Comparison of ENCODE assay signal across 18 mouse cellular contexts in genomic region chr3:3310811-3311210, GRCm38 (mm10).
DNase-seq lines count a peak whose midpoint lies in the region; ATAC-seq and TF ChIP-seq lines count a peak whose summit lies in the region.
"Had no signal": no experiment of that assay in that cellular context is flagged by ENCODE, and none has a peak within 500 bp of the region (broad histone marks: within the 10 kb centered on the region; RNA-seq: fewer than 3 reads in every experiment).

No protein-coding gene starts in this region.

- peak; percentile 2 for DNase-seq in forebrain, postnatal 0 days
- DNase-seq in forebrain, embryonic 11.5 days (ENCODE audit: low spot score): no peak
- DNase-seq in left cerebral cortex, adult 2 months (ENCODE audit: extremely low spot score in 1 of 2, low spot score in 2 of 2): no peak
- DNase-seq in left cerebral cortex, adult 9 months (ENCODE audit: low spot score in 2 of 2): no peak
- DNase-seq in CH12.LX (ENCODE audit: extremely low read depth): peak; percentile 38
- peak; percentile 42 for DNase-seq in brain, embryonic 14.5 days (ENCODE audit: low read depth)
- no peak for DNase-seq in gastrocnemius, postnatal 14 days
- DNase-seq in gastrocnemius, postnatal 36 days: no peak
- DNase-seq: adrenal gland, postnatal 36 days; gastrocnemius, adult 2 months; kidney, postnatal 14 days; liver, embryonic 13.5 days; thymus, postnatal 4 days had no signal

- no peak for TF ChIP-seq EP300 in CH12.LX (IDR thresholded peaks at IDR 0.05; ENCODE audit: low read length)

- 27% methylated on average over 1 of the region's 1 CpGs for WGBS in forebrain, postnatal 0 days
- 46% methylated on average over 1 of the region's 1 CpGs for WGBS in forebrain, embryonic 11.5 days

- no peaks in the 10 kb centered on the region for H3K4me1 ChIP-seq in forebrain, postnatal 0 days (ENCODE audit: insufficient read depth)
- no peaks in the 10 kb centered on the region for H3K4me1 ChIP-seq in forebrain, embryonic 11.5 days (replicated peaks; ENCODE audit: control insufficient read depth, insufficient read depth, low read length)
- no peaks in the 10 kb centered on the region for H3K4me1 ChIP-seq in CH12.LX (ENCODE audit: control insufficient read depth in 1 of 2, insufficient read depth in 2 of 2)
- H3K4me1 ChIP-seq: forebrain, embryonic 15.5 days; limb, embryonic 10.5 days; liver, embryonic 13.5 days; megakaryocyte, embryonic 14.5 days; neural tube, embryonic 15.5 days had no signal

- dilution Hi-C loops in CH12.LX (cut with MboI; ENCODE audit: extremely low pct_ligation_motif_present, extremely low pct_unique_long_range_greater_than_20kb, low sequenced_read_pairs): no loop called here

- in situ Hi-C loops in CH12.LX (cut with MboI; ENCODE audit: low pct_ligation_motif_present, low pct_unique_long_range_greater_than_20kb, low sequenced_read_pairs): no loop called here

- no peaks in the 10 kb centered on the region for H3K36me3 ChIP-seq in forebrain, postnatal 0 days (ENCODE audit: insufficient read depth)
- H3K36me3 ChIP-seq in forebrain, embryonic 11.5 days (ENCODE audit: control insufficient read depth, insufficient read depth, low read length): no peaks in the 10 kb centered on the region
- no peaks in the 10 kb centered on the region for H3K36me3 ChIP-seq in CH12.LX (replicated peaks in 1 of 2; ENCODE audit: control insufficient read depth in 1 of 2, insufficient read depth in 1 of 2, low read length in 1 of 2)
- H3K36me3 ChIP-seq: forebrain, embryonic 15.5 days; limb, embryonic 10.5 days; liver, embryonic 13.5 days; neural tube, embryonic 15.5 days had no signal

- H3K4me2 ChIP-seq in forebrain, postnatal 0 days (ENCODE audit: low read depth): no peak overlapping the region
- H3K4me2 ChIP-seq in forebrain, embryonic 11.5 days (ENCODE audit: low read depth, low read length, severe bottlenecking): no peak overlapping the region
- H3K4me2 ChIP-seq in CH12.LX (ENCODE audit: insufficient read depth, low read depth, poor library complexity, severe bottlenecking): no peak overlapping the region
- H3K4me2 ChIP-seq: forebrain, embryonic 15.5 days; liver, embryonic 13.5 days; neural tube, embryonic 15.5 days had no signal

- TF ChIP-seq CTCF in forebrain, postnatal 0 days (IDR thresholded peaks at IDR 0.05; ENCODE audit: low read depth): peak; percentile 45
- TF ChIP-seq CTCF in left cerebral cortex, adult 2 months (IDR thresholded peaks at IDR 0.05): peak; percentile 47
- peak in 1 of 2 experiments; percentile 33; a peak in 3 of 4 replicates for TF ChIP-seq CTCF in CH12.LX (conservative IDR thresholded peaks at IDR 0.05 in 1 of 2, IDR thresholded peaks at IDR 0.05 in 1 of 2; ENCODE audit: low read depth in 2 of 2, low read length in 2 of 2)
- TF ChIP-seq CTCF in brain, embryonic 14.5 days (IDR thresholded peaks at IDR 0.05; ENCODE audit: borderline replicate concordance, extremely low read depth, insufficient read depth, insufficient read length): 0 out of 2 replicates have a peak, but pooled peaks have one; percentile 16

- H3K4me3 ChIP-seq in forebrain, postnatal 0 days (ENCODE audit: low read depth, low read length): no peak overlapping the region
- no peak overlapping the region for H3K4me3 ChIP-seq in forebrain, embryonic 11.5 days (ENCODE audit: low read depth, low read length)
- no peak overlapping the region for H3K4me3 ChIP-seq in left cerebral cortex, adult 2 months
- H3K4me3 ChIP-seq in CH12.LX (replicated peaks in 1 of 3; ENCODE audit: low read depth in 2 of 3, low read length in 2 of 3, poor library complexity in 1 of 3): no peak overlapping the region
- H3K4me3 ChIP-seq: forebrain, embryonic 15.5 days; gastrocnemius, adult 2 months; limb, embryonic 10.5 days; liver, embryonic 13.5 days; megakaryocyte, embryonic 14.5 days; neural tube, embryonic 15.5 days had no signal

- intact Hi-C loops in left cerebral cortex, adult 2 months (cut with DNase I): no loop called here
- intact Hi-C loops in gastrocnemius, postnatal 14 days (cut with DNase I; ENCODE audit: low total_unique reads): no loop called here
- intact Hi-C loops in gastrocnemius, postnatal 36 days (cut with DNase I): no loop called here

- H3K9ac ChIP-seq in forebrain, postnatal 0 days: no peak overlapping the region
- no peak overlapping the region for H3K9ac ChIP-seq in forebrain, embryonic 11.5 days (ENCODE audit: low read length)
- H3K9ac ChIP-seq in CH12.LX (ENCODE audit: insufficient read depth, low read depth): no peak overlapping the region
- H3K9ac ChIP-seq: forebrain, embryonic 15.5 days; liver, embryonic 13.5 days; neural tube, embryonic 15.5 days had no signal

- peak; percentile 36 for TF ChIP-seq RAD21 in CH12.LX (IDR thresholded peaks at IDR 0.05; ENCODE audit: low read depth, low read length)

- no peaks in the 10 kb centered on the region for H3K9me3 ChIP-seq in forebrain, postnatal 0 days (ENCODE audit: low read length)
- H3K9me3 ChIP-seq in forebrain, embryonic 11.5 days (ENCODE audit: control insufficient read depth, low read length): no peaks in the 10 kb centered on the region
- peaks cover 10% of the 10 kb centered on the region for H3K9me3 ChIP-seq in CH12.LX (replicated peaks; ENCODE audit: low read length)

- no peak for TF ChIP-seq POLR2A in CH12.LX (IDR thresholded peaks at IDR 0.05; ENCODE audit: low read depth, low read length)
- no peak for TF ChIP-seq POLR2A in brain, embryonic 14.5 days (IDR thresholded peaks at IDR 0.05; ENCODE audit: borderline replicate concordance, extremely low read depth, insufficient read depth, insufficient read length, poor library complexity, severe bottlenecking)

- H3K79me2 ChIP-seq in CH12.LX (replicated peaks; ENCODE audit: control insufficient read depth, extremely low read depth, insufficient read depth, poor library complexity, severe bottlenecking): no peaks in the 10 kb centered on the region

- no peaks in the 10 kb centered on the region for H3K27me3 ChIP-seq in forebrain, postnatal 0 days (ENCODE audit: insufficient read depth, low read length)
- H3K27me3 ChIP-seq in forebrain, embryonic 11.5 days (ENCODE audit: control insufficient read depth, insufficient read depth, low read length): no peaks in the 10 kb centered on the region
- no peaks in the 10 kb centered on the region for H3K27me3 ChIP-seq in CH12.LX (replicated peaks)
- H3K27me3 ChIP-seq: forebrain, embryonic 15.5 days; liver, embryonic 13.5 days; megakaryocyte, embryonic 14.5 days; neural tube, embryonic 15.5 days had no signal

- H3K27ac ChIP-seq in forebrain, postnatal 0 days (ENCODE audit: low read depth, low read length): no peak overlapping the region
- no peak overlapping the region for H3K27ac ChIP-seq in forebrain, embryonic 11.5 days (ENCODE audit: low read depth, low read length)
- H3K27ac ChIP-seq in left cerebral cortex, adult 2 months: no peak overlapping the region
- H3K27ac ChIP-seq in CH12.LX (ENCODE audit: insufficient read depth, low read depth): no peak overlapping the region
- H3K27ac ChIP-seq: forebrain, embryonic 15.5 days; gastrocnemius, adult 2 months; limb, embryonic 10.5 days; liver, embryonic 13.5 days; neural tube, embryonic 15.5 days had no signal

- no peak for ATAC-seq in forebrain, postnatal 0 days
- ATAC-seq in forebrain, embryonic 11.5 days (replicated peaks; ENCODE audit: low FRiP score): no peak
- ATAC-seq: activated CD4-positive, CD25-positive, alpha-beta regulatory T cell, adult 4 months; forebrain, embryonic 15.5 days had no signal

TF ChIP-seq in CH12.LX, 34 proteins besides CTCF, POLR2A, EP300 and RAD21:
- TF ChIP-seq ZNF384 (IDR thresholded peaks at IDR 0.05; ENCODE audit: low read depth, low read length) (no peak), POLR2AphosphoS2 (IDR thresholded peaks at IDR 0.05; ENCODE audit: low read depth, low read length) (no peak), CHD1 (IDR thresholded peaks at IDR 0.05; ENCODE audit: low read depth, low read length) (no peak), KAT2A (IDR thresholded peaks at IDR 0.05; ENCODE audit: insufficient replicate concordance, low read length) (no peak), RCOR1 (conservative IDR thresholded peaks at IDR 0.05; ENCODE audit: low read depth, low read length) (no peak), USF1 (IDR thresholded peaks at IDR 0.05; ENCODE audit: low read depth, low read length) (no peak)
TF ChIP-seq in CH12.LX: peak in this region for 0.

Comparison
In these comparisons a context has a peak if more than half of its experiments do, and no peak if none do; other contexts are left out.
1. DNase-seq: peak in forebrain, postnatal 0 days (single experiment), CH12.LX (single experiment) and brain, embryonic 14.5 days (single experiment); none in forebrain, embryonic 11.5 days (single experiment), left cerebral cortex, adult 2 months (0 of 2), left cerebral cortex, adult 9 months (0 of 2), gastrocnemius, postnatal 14 days (single experiment) and gastrocnemius, postnatal 36 days (0 of 2).